Mouse (Mus musculus) liver, adult 2 months (tissue): ENCODE data around the gene Lrrc43.

Experiments used
- CTCF ChIP-seq: fragments of 200-500 bp; IDR thresholded peaks from 2 replicates; pipeline ENCODE4 v1.5.1; 2011; ENCODE audit warnings: low read depth, low read length, control low read depth
- POLR2A ChIP-seq: fragments of 200-500 bp; IDR thresholded peaks from 2 replicates; pipeline ENCODE4 v1.6.1; 2011; ENCODE audit warnings: low read length, control low read depth; ENCODE audit not compliant: insufficient read depth; ENCODE audit errors: extremely low read depth

DNA sequence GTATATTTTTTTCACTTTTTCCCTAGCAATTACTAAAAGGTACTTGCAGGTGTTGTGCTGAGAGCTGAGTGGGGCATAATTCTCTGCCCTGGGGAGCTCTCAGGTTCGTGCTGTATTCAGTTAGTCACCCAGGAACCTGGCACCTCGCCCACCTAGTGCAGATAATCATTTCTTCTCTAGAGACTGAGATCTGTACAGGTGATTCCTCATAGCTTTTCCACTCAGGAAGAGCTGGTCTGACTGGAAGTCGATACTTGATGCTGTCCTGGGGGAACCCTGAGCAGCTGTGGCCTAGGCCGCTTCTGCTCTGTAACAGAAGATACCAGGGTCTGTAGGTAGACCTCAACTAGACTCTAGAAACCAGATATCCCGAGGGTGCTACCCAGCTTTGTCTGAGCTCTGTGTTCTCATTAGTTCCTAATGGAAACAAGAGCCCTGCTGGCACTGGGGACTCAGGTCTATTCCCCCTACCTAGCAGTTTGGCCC is 44.2 kb upstream of the Lrrc43 start:
- TF ChIP-seq POLR2A (no peak), CTCF (no peak)
